Mouse (Mus musculus): ENCODE data around the gene Dok7.

- TF ChIP-seq CTCF (conservative IDR thresholded peaks at IDR 0.05 in 1 of 2, IDR thresholded peaks at IDR 0.05 in 1 of 2; ENCODE audit: low read depth in 2 of 2, low read length in 2 of 2) (no peak), MAX (IDR thresholded peaks at IDR 0.05; ENCODE audit: low read length) (no peak), CHD2 (IDR thresholded peaks at IDR 0.05; ENCODE audit: low read length) (no peak), BHLHE40 (IDR thresholded peaks at IDR 0.05; ENCODE audit: low read depth, low read length) (no peak), TCF12 (IDR thresholded peaks at IDR 0.05; ENCODE audit: low read depth, low read length) (no peak), POLR2A (IDR thresholded peaks at IDR 0.05; ENCODE audit: low read depth, low read length) (no peak), EP300 (IDR thresholded peaks at IDR 0.05; ENCODE audit: low read length) (no peak), SIN3A (IDR thresholded peaks at IDR 0.05; ENCODE audit: low read length) (no peak), ETS1 (conservative IDR thresholded peaks at IDR 0.05; ENCODE audit: low read depth, low read length) (no peak), ZNF384 (IDR thresholded peaks at IDR 0.05; ENCODE audit: low read depth, low read length) (no peak)
These were observed 61.9 kb downstream of the Dok7 start for GRCm38 (mm10) chr5:35118418-35118817.
